Mouse (Mus musculus) cortical plate, adult 2 months (tissue): ENCODE measurements at regions not wholly inside any gene's neighbourhood (a gene's known extent, or its start where the extent isn't known, plus 50 kb on each side); places are given as distances from the start of the nearest gene placed in this dataset.

Experiments
- CTCF ChIP-seq: fragments of 200-500 bp; IDR thresholded peaks from 2 replicates; pipeline ENCODE4 v1.5.1; 2011; ENCODE audit warnings: mild to moderate bottlenecking, control low read depth, low read length; ENCODE audit not compliant: insufficient read depth; ENCODE audit errors: extremely low read depth
- POLR2A ChIP-seq: fragments of 200-500 bp; IDR thresholded peaks from 2 replicates; pipeline ENCODE4 v1.6.1; 2011; ENCODE audit warnings: mild to moderate bottlenecking, low read length, control low read depth; ENCODE audit not compliant: insufficient read depth; ENCODE audit errors: extremely low read depth

DNA sequence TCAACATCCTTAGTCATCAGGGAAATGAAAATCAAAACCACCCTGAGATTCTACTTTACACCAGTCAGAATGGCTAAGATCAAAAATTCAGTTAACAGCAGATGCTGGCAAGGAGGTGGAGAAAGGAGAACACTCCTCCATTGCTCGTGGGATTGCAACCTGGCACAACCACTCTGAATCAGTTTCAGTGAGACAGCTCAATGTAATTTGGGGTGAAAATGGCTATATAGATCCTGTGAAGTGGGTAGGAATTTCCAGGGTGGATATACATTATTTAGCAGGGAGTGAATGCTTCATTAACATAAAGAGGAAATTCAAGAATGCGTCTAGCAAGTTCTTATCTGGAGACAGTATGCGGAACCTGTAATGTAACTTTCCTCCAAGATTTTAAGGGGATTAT is 2462.9 kb downstream of the Cntnap5b start:
- no peak for TF ChIP-seq CTCF
- TF ChIP-seq POLR2A = no peak
